Mouse (Mus musculus) lung, adult 2 months (tissue): ENCODE data around the gene Prr36.

Experiments used
- CTCF ChIP-seq: fragments of 200-500 bp; IDR thresholded peaks from 2 replicates; pipeline ENCODE4 v1.5.1; 2011; ENCODE audit warnings: mild to moderate bottlenecking, low read length, control low read depth; ENCODE audit not compliant: insufficient read depth
- POLR2A ChIP-seq: fragments of 200-500 bp; IDR thresholded peaks from 2 replicates; pipeline ENCODE4 v1.6.1; 2011; ENCODE audit warnings: low read depth, mild to moderate bottlenecking, control low read depth, low read length, borderline replicate concordance; ENCODE audit errors: extremely low read depth

- TF ChIP-seq CTCF (no peak), POLR2A (no peak)
These were observed 10.3 kb downstream of the Prr36 start for GRCm38 (mm10) chr8:4207016-4207350.
